Mouse (Mus musculus) liver, postnatal 0 days (tissue): ENCODE results near the gene Dtd1.

Source experiments
- CTCF ChIP-seq: sonication (generic); IDR thresholded peaks from 2 replicates; pipeline ENCODE4 v1.5.1; 2016; ENCODE audit warnings: antibody characterized with exemption, low read depth
- EP300 ChIP-seq: IDR thresholded peaks from 2 replicates; pipeline ENCODE4 v1.6.1; 2016; ENCODE audit warnings: antibody characterized with exemption, low read depth, mild to moderate bottlenecking

DNA sequence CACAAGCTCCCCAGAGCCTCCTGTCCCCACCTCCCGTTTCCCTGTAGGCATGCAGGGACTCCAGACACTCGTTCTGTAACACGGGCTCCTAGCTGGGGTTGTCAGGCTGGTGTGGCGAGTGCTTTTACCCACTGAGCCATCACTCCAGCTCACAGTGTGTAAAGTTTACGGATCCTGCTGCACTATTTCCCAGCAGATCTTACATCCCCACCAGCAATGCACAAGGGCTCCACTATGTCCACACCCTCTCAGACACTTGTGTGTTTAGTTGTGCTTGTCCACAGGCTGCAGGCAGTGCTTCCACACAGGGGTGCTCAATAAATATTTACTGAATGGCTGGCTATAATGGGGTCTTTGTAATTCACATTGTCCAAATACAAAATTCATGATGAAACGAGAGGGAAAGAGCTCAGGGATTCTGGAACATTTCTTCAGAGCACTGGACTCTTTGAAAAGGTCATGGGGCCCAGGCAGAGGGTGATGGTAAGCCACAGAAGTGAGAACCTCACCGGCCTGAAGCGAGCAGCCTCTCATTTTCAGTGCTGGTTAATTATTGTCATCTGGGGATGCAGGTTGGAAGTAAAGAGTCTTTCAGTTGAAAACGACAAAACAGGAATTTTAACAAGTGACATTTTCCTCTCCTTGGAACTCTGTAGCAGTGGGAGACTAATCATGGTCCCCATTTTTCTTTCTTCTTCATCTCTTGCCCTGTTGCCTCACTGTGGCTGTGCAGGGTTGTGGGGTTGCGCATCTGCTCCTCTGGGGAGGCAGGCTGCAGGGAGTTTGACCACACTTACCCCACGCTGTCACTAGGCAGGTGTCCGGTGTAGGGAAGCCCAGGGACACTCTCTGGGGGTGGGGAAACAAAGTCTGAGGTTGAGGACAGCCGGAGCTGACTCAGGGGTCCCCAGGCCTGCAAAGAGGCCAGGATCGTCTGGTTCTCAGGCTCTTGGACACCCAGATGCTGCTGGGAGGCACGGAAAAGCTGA is 208.4 kb downstream of the Dtd1 start:
- no peak for TF ChIP-seq CTCF
- TF ChIP-seq EP300: no peak
